Mouse (Mus musculus) embryonic facial prominence, embryonic 10.5 days (tissue): ENCODE measurements around the gene Spaar. TPM values are rescaled to one million over a fixed set of nuclear protein-coding genes. Genes with fewer than 3 reads are reported as not detected.

Experiments
- DNase-seq: peaks from one replicate; pipeline ENCODE4 v3.0.0-alpha.2; 2017; ENCODE audit warnings: low spot score
- H3K27ac ChIP-seq: fragments of 300-500 bp; sonication (generic); replicated peaks from 2 replicates; pipeline ENCODE4 v1.5.1; 2016; ENCODE audit warnings: mild to moderate bottlenecking
- H3K27me3 ChIP-seq: fragments of 300-500 bp; sonication (generic); replicated peaks from 2 replicates; pipeline ENCODE4 v1.6.1; 2016; ENCODE audit warnings: low read depth, mild to moderate bottlenecking; ENCODE audit not compliant: poor library complexity, severe bottlenecking
- H3K36me3 ChIP-seq: fragments of 300-500 bp; sonication (generic); replicated peaks from 2 replicates; pipeline ENCODE4 v1.6.1; 2016; ENCODE audit warnings: mild to moderate bottlenecking, moderate library complexity
- H3K4me1 ChIP-seq: fragments of 300-500 bp; sonication (generic); 2 replicates; pipeline ENCODE4 v1.6.1; 2016
- H3K4me3 ChIP-seq: fragments of 300-500 bp; sonication (generic); 2 replicates; pipeline ENCODE4 v1.5.1; 2016; ENCODE audit warnings: mild to moderate bottlenecking, moderate library complexity
- H3K9me3 ChIP-seq: fragments of 300-500 bp; sonication (generic); 2 replicates; pipeline ENCODE4 v1.6.1; 2016; ENCODE audit warnings: mild to moderate bottlenecking
- WGBS: fragments of 180-500 bp; shearing (Covaris S2); methylation state at CpG from one replicate; pipeline ENCODE4 v1.1.7; 2016; 5-methylcytosine and 5-hydroxymethylcytosine counted together
- polyA plus RNA-seq: library from polyadenylated mRNA; unstranded; fragments of >200 nt; fragmentation: Nextera tagmentation; extraction: Ambion mirVana; gene quantifications from 2 replicates; pipeline ENCODE4 v1.2.1, GENCODE M21; 2016

Spaar gene
- polyA plus RNA-seq = 0.06 TPM in 1 of 2 replicates, not detected in the other

GRCm38 (mm10) chr4:43729794-43730550 lies at the start of gene Spaar:
Gene Spaar, plus strand, starts transcription at chr4:43730034.
- Histone ChIP-seq H3K27me3 (no peaks in the 10 kb centered on the region), H3K36me3 (no peaks in the 10 kb centered on the region), H3K4me3 (no peak within 1 kb of the TSS), H3K27ac (no peak within 1 kb of the TSS), H3K9me3 (no peaks in the 10 kb centered on the region), H3K4me1 (peaks cover 47% of the 10 kb centered on the region)
- 67% methylated on average over 14 of the region's 14 CpGs for WGBS
- no peak for DNase-seq

- Histone ChIP-seq H3K9me3 (no peaks in the 10 kb centered on the region), H3K4me3 (no peak overlapping the region), H3K4me1 (0 out of 2 replicates have a peak, but pooled peaks cover 2% of the 10 kb centered on the region), H3K36me3 (peaks cover 25% of the 10 kb centered on the region), H3K27me3 (no peaks in the 10 kb centered on the region), H3K27ac (no peak overlapping the region)
- no peak for DNase-seq
- WGBS = 93% methylated on average over 17 of the region's 17 CpGs
Measured at GRCm38 (mm10) chr4:43690021-43690420, 39.8 kb upstream of the Spaar start.

DNA sequence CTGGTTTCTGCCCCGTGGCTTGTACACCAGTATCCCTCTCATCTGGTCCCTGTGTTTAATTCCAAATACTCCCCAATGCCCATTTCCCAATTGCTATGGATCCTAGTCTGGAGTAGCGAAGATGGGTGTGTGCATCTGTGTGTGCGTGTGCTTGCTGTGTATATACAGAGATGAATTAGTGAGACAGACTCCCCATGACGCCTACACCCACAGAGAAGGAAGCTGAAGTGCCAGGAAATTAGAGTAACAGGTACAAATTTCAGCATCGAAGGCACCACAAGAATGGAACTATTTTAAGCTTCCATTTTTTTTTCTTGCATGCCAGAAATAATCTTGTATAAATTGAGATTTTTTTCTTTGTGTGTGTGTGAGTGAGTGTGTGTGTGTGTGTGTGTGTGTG lies 38.8 kb upstream of the Spaar start:
- no peaks in the 10 kb centered on the region for H3K9me3 ChIP-seq
- no peak overlapping the region for H3K27ac ChIP-seq
- WGBS = 83% methylated on average over 5 of the region's 5 CpGs
- DNase-seq = no peak
- no peak overlapping the region for H3K4me3 ChIP-seq
- H3K27me3 ChIP-seq = no peaks in the 10 kb centered on the region
- H3K4me1 ChIP-seq = 0 out of 2 replicates have a peak, but pooled peaks cover 8% of the 10 kb centered on the region
- H3K36me3 ChIP-seq = peaks cover 15% of the 10 kb centered on the region

DNA sequence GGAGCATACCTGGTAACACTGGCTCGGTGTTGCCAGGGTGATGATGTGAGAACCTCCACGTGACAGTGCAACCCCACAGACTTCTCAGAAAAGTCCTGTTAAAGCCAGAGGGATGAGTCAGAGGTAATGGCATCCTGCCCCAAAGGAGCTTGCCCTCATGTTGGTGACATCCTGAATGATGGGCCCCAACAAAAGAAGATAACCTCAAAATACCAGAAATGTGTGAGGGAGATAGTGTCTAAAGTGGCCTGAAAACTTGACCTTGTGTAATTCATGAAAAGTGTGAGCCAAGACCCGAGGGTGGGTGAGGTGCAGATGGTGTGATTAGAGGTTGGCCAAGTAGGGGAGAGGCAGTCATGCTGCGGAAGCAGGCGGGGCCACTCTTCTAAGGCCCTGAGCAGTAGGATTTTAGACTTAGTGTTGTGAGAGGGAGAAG lies 36.0 kb upstream of the Spaar start:
- Histone ChIP-seq H3K4me1 (0 out of 2 replicates have a peak, but pooled peaks cover 8% of the 10 kb centered on the region), H3K4me3 (no peak overlapping the region), H3K9me3 (no peaks in the 10 kb centered on the region), H3K36me3 (peaks cover 10% of the 10 kb centered on the region), H3K27ac (no peak overlapping the region), H3K27me3 (no peaks in the 10 kb centered on the region)
- WGBS = 87% methylated on average over 5 of the region's 5 CpGs
- DNase-seq = no peak

DNA sequence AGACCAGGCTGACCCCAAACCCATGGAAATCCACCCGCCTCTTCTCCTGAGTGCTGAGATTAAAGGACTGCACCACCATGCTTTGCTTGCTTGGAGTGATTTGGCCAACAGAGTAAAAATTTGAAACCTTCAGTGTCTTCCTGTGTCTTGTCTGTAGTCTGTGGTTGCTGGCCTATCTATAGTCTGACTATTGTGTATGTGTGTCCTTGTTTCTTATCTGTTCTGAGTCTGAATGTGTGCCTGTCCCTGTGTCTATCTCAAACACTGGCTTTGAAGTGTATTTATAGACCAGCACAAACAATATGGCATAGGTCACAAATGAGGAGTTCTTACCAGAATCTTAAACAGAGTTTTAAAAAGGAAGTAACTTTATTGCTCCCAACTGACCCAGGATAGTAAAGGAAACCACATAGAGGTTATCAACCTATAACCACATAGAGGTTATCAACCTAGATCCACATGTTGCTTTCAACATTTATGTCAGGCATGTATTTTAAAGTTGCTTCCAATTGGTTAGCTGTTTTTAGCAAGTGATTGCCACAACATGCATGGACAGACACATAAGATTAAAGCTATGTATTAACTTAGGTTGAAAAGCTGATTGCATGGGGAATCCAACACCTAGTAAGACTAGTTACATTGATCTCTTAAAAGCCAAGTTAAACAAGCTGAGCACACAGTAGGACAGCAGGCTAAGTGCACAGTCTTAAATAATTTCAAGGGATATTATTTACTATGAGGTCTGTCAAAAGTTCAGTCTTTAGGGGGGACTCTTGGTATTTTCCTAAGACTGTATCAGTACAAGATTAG lies 35.2 kb upstream of the Spaar start:
- no peak for DNase-seq
- Histone ChIP-seq H3K4me3 (no peak overlapping the region), H3K36me3 (peaks cover 6% of the 10 kb centered on the region), H3K27ac (no peak overlapping the region; the same call in 1 of the 2 replicates), H3K9me3 (no peaks in the 10 kb centered on the region), H3K27me3 (no peaks in the 10 kb centered on the region), H3K4me1 (0 out of 2 replicates have a peak, but pooled peaks cover 8% of the 10 kb centered on the region)
- 77% methylated on average over 1 of the region's 1 CpGs for WGBS

- no peak overlapping the region; the same call in 1 of the 2 replicates for H3K27ac ChIP-seq
Measured at GRCm38 (mm10) chr4:43695249-43695671, 34.6 kb upstream of the Spaar start.

GRCm38 (mm10) chr4:43696561-43696960 lies 33.3 kb upstream of the Spaar start:
- Histone ChIP-seq H3K9me3 (no peaks in the 10 kb centered on the region), H3K4me1 (0 out of 2 replicates have a peak, but pooled peaks cover 8% of the 10 kb centered on the region), H3K36me3 (no peaks in the 10 kb centered on the region), H3K4me3 (no peak overlapping the region), H3K27ac (no peak overlapping the region), H3K27me3 (no peaks in the 10 kb centered on the region)
- DNase-seq = no peak
- WGBS = 93% methylated on average over 13 of the region's 13 CpGs

More at GRCm38 (mm10) chr4:43695249-43695671, 34.6 kb upstream of the Spaar start:
- WGBS = 36% methylated on average over 9 of the region's 9 CpGs
- H3K9me3 ChIP-seq = no peaks in the 10 kb centered on the region
- H3K4me3 ChIP-seq = no peak overlapping the region
- H3K4me1 ChIP-seq = 0 out of 2 replicates have a peak, but pooled peaks cover 8% of the 10 kb centered on the region
- H3K27me3 ChIP-seq = no peaks in the 10 kb centered on the region
- no peaks in the 10 kb centered on the region; the same call in 1 of the 2 replicates for H3K36me3 ChIP-seq
- no peak for DNase-seq

- no peaks in the 10 kb centered on the region for H3K36me3 ChIP-seq
- H3K4me1 ChIP-seq = no peaks in the 10 kb centered on the region
- 87% methylated on average over 6 of the region's 6 CpGs for WGBS
- H3K27ac ChIP-seq = no peak within 1 kb of the TSS
- 0 out of 2 replicates have a peak, but pooled peaks cover under 1% of the 10 kb centered on the region for H3K27me3 ChIP-seq
- H3K4me3 ChIP-seq = no peak within 1 kb of the TSS
- DNase-seq = no peak
- H3K9me3 ChIP-seq = no peaks in the 10 kb centered on the region
Measured at GRCm38 (mm10) chr4:43700707-43701106, 29.1 kb upstream of the Spaar start, which contains the start of gene Olfr70. Gene Olfr70, minus strand, starts transcription at chr4:43700807.

DNA sequence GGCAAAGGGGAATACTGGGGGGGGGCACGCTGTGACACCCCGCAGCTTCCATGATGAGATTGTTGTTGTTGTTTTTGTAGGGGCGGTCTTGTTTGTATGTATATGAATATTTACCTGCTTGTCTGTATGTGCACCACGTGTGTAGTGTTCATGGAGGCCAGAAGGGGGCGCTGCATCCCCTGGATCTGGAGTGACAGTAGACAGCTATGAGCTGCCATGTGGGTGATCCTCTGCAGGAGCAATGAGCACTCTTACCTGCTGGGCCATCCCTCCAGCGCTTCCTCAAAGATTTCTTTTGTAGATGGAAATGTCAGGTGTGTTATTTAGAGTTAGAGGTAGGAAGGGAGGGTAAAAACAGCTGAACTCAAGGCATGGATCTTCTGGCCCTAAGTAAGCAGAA lies 26.4 kb upstream of the Spaar start:
- no peak for DNase-seq
- no peak overlapping the region for H3K27ac ChIP-seq
- H3K9me3 ChIP-seq = no peaks in the 10 kb centered on the region
- 75% methylated on average over 6 of the region's 6 CpGs for WGBS
- no peak overlapping the region for H3K4me3 ChIP-seq
- no peaks in the 10 kb centered on the region for H3K36me3 ChIP-seq
- peaks cover 8% of the 10 kb centered on the region; the same call in 1 of the 2 replicates for H3K27me3 ChIP-seq
- no peaks in the 10 kb centered on the region; the same call in 1 of the 2 replicates for H3K4me1 ChIP-seq

DNA sequence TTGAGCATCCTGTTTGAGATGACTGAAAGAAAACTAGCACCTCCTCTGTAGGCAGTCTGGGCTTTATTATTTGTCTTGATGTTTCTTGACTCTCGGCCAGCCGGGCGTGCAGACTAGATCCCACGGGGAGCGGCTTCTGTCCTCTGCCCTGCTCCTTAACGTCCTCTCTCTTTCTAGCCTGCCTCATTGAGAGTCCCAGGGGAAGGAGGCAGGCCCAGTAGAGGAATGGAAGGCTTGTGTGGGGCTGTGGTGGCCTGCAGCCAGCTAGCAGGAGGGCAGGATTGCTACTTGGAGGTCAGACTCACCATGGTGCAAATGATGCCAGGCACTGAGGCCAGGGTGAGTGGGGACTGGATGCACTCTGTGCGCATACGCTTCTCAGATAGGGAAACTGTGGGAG lies 26.0 kb upstream of the Spaar start:
- Histone ChIP-seq H3K9me3 (no peaks in the 10 kb centered on the region), H3K4me3 (no peak overlapping the region), H3K36me3 (no peaks in the 10 kb centered on the region), H3K27ac (no peak overlapping the region), H3K4me1 (no peaks in the 10 kb centered on the region; the same call in 1 of the 2 replicates), H3K27me3 (peaks cover 8% of the 10 kb centered on the region; the same call in 1 of the 2 replicates)
- 83% methylated on average over 8 of the region's 8 CpGs for WGBS
- no peak for DNase-seq

DNA sequence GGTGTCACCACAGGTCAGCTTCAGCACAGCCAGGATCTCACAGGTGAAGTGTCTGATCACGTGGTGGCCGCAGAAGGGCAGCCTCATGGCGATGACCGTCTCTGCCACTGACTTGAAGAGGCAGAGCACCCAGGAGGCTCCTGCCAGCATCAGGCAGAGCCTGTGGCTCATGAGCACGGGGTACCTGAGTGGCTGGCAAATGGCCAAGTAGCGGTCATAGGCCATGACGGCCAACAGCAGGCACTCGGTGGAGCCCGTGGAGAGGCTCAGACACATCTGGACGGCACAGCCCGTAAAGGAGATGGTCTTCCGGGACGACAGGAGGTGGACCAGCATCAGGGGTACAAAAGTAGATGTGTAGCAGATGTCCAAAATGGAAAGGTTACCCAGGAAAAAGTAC lies 23.8 kb upstream of the Spaar start:
- DNase-seq = no peak
- no peaks in the 10 kb centered on the region for H3K9me3 ChIP-seq
- H3K4me1 ChIP-seq = no peaks in the 10 kb centered on the region; the same call in 1 of the 2 replicates
- H3K27me3 ChIP-seq = peaks cover 8% of the 10 kb centered on the region; the same call in 1 of the 2 replicates
- WGBS = 93% methylated on average over 13 of the region's 13 CpGs
- no peak overlapping the region for H3K4me3 ChIP-seq
- no peaks in the 10 kb centered on the region for H3K36me3 ChIP-seq
- H3K27ac ChIP-seq = no peak overlapping the region

GRCm38 (mm10) chr4:43709869-43710268 lies 20.0 kb upstream of the Spaar start, which contains the start of gene Olfr71:
Gene Olfr71, minus strand, starts transcription at chr4:43710255.
- Histone ChIP-seq H3K4me3 (no peak within 1 kb of the TSS), H3K36me3 (no peaks in the 10 kb centered on the region), H3K4me1 (peaks cover 2% of the 10 kb centered on the region; the same call in 1 of the 2 replicates), H3K27me3 (peaks cover 15% of the 10 kb centered on the region; the same call in 1 of the 2 replicates), H3K27ac (no peak within 1 kb of the TSS), H3K9me3 (no peaks in the 10 kb centered on the region)
- whole genome bisulfite sequencing = 74% methylated on average over 6 of the region's 6 CpGs
- no peak for DNase-seq
